Comparison of ENCODE assay signal across 20 mouse cellular contexts in the genomic region with DNA sequence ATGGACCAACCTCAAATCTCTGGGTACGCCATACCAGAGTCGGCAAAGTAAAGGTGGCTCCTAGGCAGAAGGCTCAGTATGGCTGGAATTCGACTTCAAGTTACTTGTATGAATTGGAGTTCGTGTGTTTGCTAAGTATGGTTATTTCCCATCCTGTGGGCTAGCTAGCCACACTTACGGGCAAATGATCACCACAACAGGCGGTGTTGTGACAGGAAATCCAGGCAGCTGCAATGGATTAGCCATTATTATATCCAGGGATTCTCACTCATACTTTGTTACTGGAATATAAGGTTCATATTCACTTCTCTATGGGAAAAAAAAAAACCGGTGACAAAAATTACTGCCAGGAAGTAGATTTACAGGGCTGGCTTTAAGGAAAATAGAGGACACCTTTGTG. TPM values are rescaled to one million over a fixed set of nuclear protein-coding genes. Genes with fewer than 3 reads are reported as not detected.
A peak's percentile ranks its signal among the peaks of the same experiment; 100 is the strongest.
DNase-seq lines count a peak whose midpoint lies in the region; ATAC-seq and TF ChIP-seq lines count a peak whose summit lies in the region.
"Had no signal": no experiment of that assay in that cellular context is flagged by ENCODE, and none has a peak within 500 bp of the region (broad histone marks: within the 10 kb centered on the region; RNA-seq: fewer than 3 reads in every experiment).

No protein-coding gene starts in this region.

- peaks cover 21% of the 10 kb centered on the region for H3K79me2 ChIP-seq in myocyte (ENCODE audit: control insufficient read depth, insufficient read depth)

- H3ac ChIP-seq in myocyte (ENCODE audit: control insufficient read depth, insufficient read length): no peak overlapping the region

- WGBS in forebrain, embryonic 13.5 days: 87% methylated on average over 7 of the region's 7 CpGs

- H3K4me2 ChIP-seq in myocyte (ENCODE audit: low read depth): peak overlapping the region; percentile 30
- no peak overlapping the region for H3K4me2 ChIP-seq in forebrain, embryonic 13.5 days
- H3K4me2 ChIP-seq: embryonic facial prominence, embryonic 13.5 days; embryonic facial prominence, embryonic 15.5 days; forebrain, embryonic 12.5 days; forebrain, embryonic 15.5 days had no signal

- peaks cover 17% of the 10 kb centered on the region for H3K4me1 ChIP-seq in embryonic fibroblast, embryonic 13.5 days (ENCODE audit: control insufficient read depth, insufficient read depth, low read length)
- peaks cover 18% of the 10 kb centered on the region for H3K4me1 ChIP-seq in forebrain, embryonic 13.5 days

- no peaks in the 10 kb centered on the region for H3K36me3 ChIP-seq in myocyte (ENCODE audit: control insufficient read depth, insufficient read depth)
- H3K36me3 ChIP-seq in forebrain, embryonic 13.5 days (ENCODE audit: poor library complexity, severe bottlenecking): 0 out of 2 replicates have a peak, but pooled peaks cover 8% of the 10 kb centered on the region
- H3K36me3 ChIP-seq: forebrain, embryonic 15.5 days had no signal

- H3K4me3 ChIP-seq in embryonic fibroblast, embryonic 13.5 days (ENCODE audit: insufficient read depth, low read length): no peak overlapping the region
- H3K4me3 ChIP-seq in myocyte: no peak overlapping the region
- H3K4me3 ChIP-seq in forebrain, embryonic 13.5 days: no peak overlapping the region
- H3K4me3 ChIP-seq: embryonic facial prominence, embryonic 13.5 days; embryonic facial prominence, embryonic 15.5 days; forebrain, embryonic 10.5 days; forebrain, embryonic 12.5 days; forebrain, embryonic 15.5 days had no signal

- no peak for TF ChIP-seq POLR2A in embryonic fibroblast, embryonic 13.5 days (IDR thresholded peaks at IDR 0.05; ENCODE audit: low read depth, low read length)
- no peak for TF ChIP-seq POLR2A in myocyte (IDR thresholded peaks at IDR 0.05; ENCODE audit: insufficient read length, low read depth)

- no peak overlapping the region for H3K9ac ChIP-seq in forebrain, embryonic 13.5 days
- H3K9ac ChIP-seq: embryonic facial prominence, embryonic 15.5 days; forebrain, embryonic 12.5 days; forebrain, embryonic 15.5 days; forebrain, postnatal 0 days had no signal

- no peaks in the 10 kb centered on the region for H3K27me3 ChIP-seq in myocyte (ENCODE audit: control insufficient read depth, insufficient read depth, insufficient read length)
- no peaks in the 10 kb centered on the region for H3K27me3 ChIP-seq in forebrain, embryonic 13.5 days
- H3K27me3 ChIP-seq: embryonic facial prominence, embryonic 13.5 days; embryonic facial prominence, embryonic 15.5 days; forebrain, embryonic 12.5 days; forebrain, embryonic 15.5 days had no signal

- DNase-seq in forelimb bud, embryonic 11.5 days (ENCODE audit: low read depth, low spot score): peak; percentile 31
- DNase-seq: adrenal gland, postnatal 10 days; adrenal gland, postnatal 25 days; cerebellum, adult 11 months; cerebellum, adult 18-20 months; cerebellum, adult 8-10 months; cerebellum, adult 9-11 months; cerebellum, postnatal 14 days; cerebellum, postnatal 36 days; embryo, embryonic 11 days; forebrain, postnatal 0 days had no signal

- H3K9me3 ChIP-seq in forebrain, embryonic 13.5 days (replicated peaks): no peaks in the 10 kb centered on the region
- H3K9me3 ChIP-seq: embryonic facial prominence, embryonic 13.5 days; embryonic facial prominence, embryonic 15.5 days; forebrain, embryonic 10.5 days; forebrain, embryonic 12.5 days; forebrain, embryonic 15.5 days had no signal

- no peak for TF ChIP-seq CTCF in embryonic fibroblast, embryonic 13.5 days (IDR thresholded peaks at IDR 0.05; ENCODE audit: borderline replicate concordance, insufficient read depth, low read length)

- 0 out of 2 replicates have a peak overlapping the region, but pooled peaks have one; percentile 35 for H3K27ac ChIP-seq in embryonic fibroblast, embryonic 13.5 days (ENCODE audit: insufficient read depth, low read length)
- H3K27ac ChIP-seq in forebrain, embryonic 13.5 days: no peak overlapping the region
- H3K27ac ChIP-seq: embryonic facial prominence, embryonic 13.5 days; embryonic facial prominence, embryonic 15.5 days; forebrain, embryonic 10.5 days; forebrain, embryonic 12.5 days; forebrain, embryonic 15.5 days had no signal

- no peak for ATAC-seq in erythroid progenitor cell, adult 5-6 weeks (replicated peaks; ENCODE audit: low FRiP score, poor library complexity, severe bottlenecking)
- no peak for ATAC-seq in forebrain, embryonic 13.5 days
- ATAC-seq: forebrain, embryonic 15.5 days; forebrain, postnatal 0 days had no signal

TF ChIP-seq in myocyte, 11 proteins besides CTCF, POLR2A, EP300 and RAD21:
- TF ChIP-seq TCF12 (IDR thresholded peaks at IDR 0.05; ENCODE audit: insufficient read depth, poor library complexity, severe bottlenecking) (no peak), REST (IDR thresholded peaks at IDR 0.05; ENCODE audit: insufficient read depth, insufficient read length) (no peak), MYOG (IDR thresholded peaks at IDR 0.05; ENCODE audit: control insufficient read depth in 1 of 3, insufficient read depth in 1 of 3, insufficient read length in 2 of 3, low read depth in 2 of 3) (peak in 2 of 3 experiments; percentile 20 to 61), USF1 (IDR thresholded peaks at IDR 0.05; ENCODE audit: low read depth) (no peak), MYOD1 (IDR thresholded peaks at IDR 0.05; ENCODE audit: control insufficient read depth in 1 of 3, insufficient read length in 2 of 3, low read depth in 2 of 3) (peak in 1 of 3 experiments; percentile 58)

RNA-seq across cellular contexts. Expression of gene Nmt1, which starts 8.7 kb away (rescaled TPM):
- polyA plus RNA-seq in embryonic fibroblast, embryonic 13.5 days (2011; ENCODE audit: insufficient read length, low read depth, missing spikeins): 91.1 and 111 TPM in 2 replicates
- 77.1 TPM for polyA plus RNA-seq in myocyte (2012; fragmentation: generic; extraction: Trizol)
- total RNA-seq in erythroid progenitor cell, adult 5-6 weeks (2015; ENCODE audit: low replicate concordance): 25.2 and 31.0 TPM in 2 replicates
- 27.1 and 35.8 TPM in 2 replicates for total RNA-seq in erythroid progenitor cell, adult 5-6 weeks (2017; ENCODE audit: low replicate concordance)
- 47.3 and 53.9 TPM in 2 replicates for polyA plus RNA-seq in forebrain, embryonic 13.5 days (2015; fragmentation: Nextera tagmentation; extraction: Ambion mirVana)

RNA-seq across cellular contexts. Expression of gene Dcakd, which starts 8.8 kb away (rescaled TPM):
- 57.7 and 66.6 TPM in 2 replicates for polyA plus RNA-seq in embryonic fibroblast, embryonic 13.5 days (2011; ENCODE audit: insufficient read length, low read depth, missing spikeins)
- 199 TPM for polyA plus RNA-seq in myocyte (2012; fragmentation: generic; extraction: Trizol)
- 6.8 and 13.4 TPM in 2 replicates for total RNA-seq in erythroid progenitor cell, adult 5-6 weeks (2015; ENCODE audit: low replicate concordance)
- 4.4 and 10.7 TPM in 2 replicates for total RNA-seq in erythroid progenitor cell, adult 5-6 weeks (2017; ENCODE audit: low replicate concordance)
- 182 and 195 TPM in 2 replicates for polyA plus RNA-seq in forebrain, embryonic 13.5 days (2015; fragmentation: Nextera tagmentation; extraction: Ambion mirVana)
